Mouse (Mus musculus) olfactory bulb, adult 2 months (tissue): ENCODE data around the gene Etl4.

Source experiments
- CTCF ChIP-seq: fragments of 200-500 bp; IDR thresholded peaks from 2 replicates; pipeline ENCODE4 v1.5.1; 2012; ENCODE audit warnings: low read depth, mild to moderate bottlenecking, low read length, moderate library complexity; ENCODE audit not compliant: insufficient read depth
- POLR2A ChIP-seq: fragments of 200-500 bp; IDR thresholded peaks from 2 replicates; pipeline ENCODE4 v1.6.1; 2012; ENCODE audit warnings: mild to moderate bottlenecking, low read depth, low read length, moderate library complexity; ENCODE audit not compliant: insufficient read depth

GRCm38 (mm10) chr2:20560581-20560980 lies 651.0 kb downstream of the Etl4 start:
- TF ChIP-seq CTCF = no peak
- TF ChIP-seq POLR2A = no peak
